Mouse (Mus musculus): ENCODE data around the gene Hist1h2ae. TPM values are rescaled to one million over a fixed set of nuclear protein-coding genes. Genes with fewer than 3 reads are reported as not detected.
"Not testable (repeated sequence)": the region's sequence is repeated elsewhere in the genome, so short reads cannot be mapped to it uniquely, and the experiment has no call there.

Hist1h2ae gene
- polyA plus RNA-seq, 1 experiment from 2014 or later: 33.5 TPM

GRCm38 (mm10) chr13:23534368-23535131 lies 36.5 kb downstream of the Hist1h2ae start:
- no peak for ATAC-seq (ENCODE audit: extremely low read depth, insufficient number of reproducible peaks, low FRiP score, low TSS enrichment)
- H3K9ac ChIP-seq: peak overlapping the region; percentile 84
- peak overlapping the region; percentile 99 for H3K27ac ChIP-seq (replicated peaks)
- H3K4me1 ChIP-seq: peaks cover 42% of the 10 kb centered on the region
- no peaks in the 10 kb centered on the region for H3K9me3 ChIP-seq
- H3K27me3 ChIP-seq (replicated peaks): no peaks in the 10 kb centered on the region
- peak overlapping the region; percentile 81 for H3K4me2 ChIP-seq
- H3K36me3 ChIP-seq: no peaks in the 10 kb centered on the region
- under 1% methylated on average over 15 of the region's 15 CpGs for WGBS
- H3K4me3 ChIP-seq: peak overlapping the region; percentile 70

DNA sequence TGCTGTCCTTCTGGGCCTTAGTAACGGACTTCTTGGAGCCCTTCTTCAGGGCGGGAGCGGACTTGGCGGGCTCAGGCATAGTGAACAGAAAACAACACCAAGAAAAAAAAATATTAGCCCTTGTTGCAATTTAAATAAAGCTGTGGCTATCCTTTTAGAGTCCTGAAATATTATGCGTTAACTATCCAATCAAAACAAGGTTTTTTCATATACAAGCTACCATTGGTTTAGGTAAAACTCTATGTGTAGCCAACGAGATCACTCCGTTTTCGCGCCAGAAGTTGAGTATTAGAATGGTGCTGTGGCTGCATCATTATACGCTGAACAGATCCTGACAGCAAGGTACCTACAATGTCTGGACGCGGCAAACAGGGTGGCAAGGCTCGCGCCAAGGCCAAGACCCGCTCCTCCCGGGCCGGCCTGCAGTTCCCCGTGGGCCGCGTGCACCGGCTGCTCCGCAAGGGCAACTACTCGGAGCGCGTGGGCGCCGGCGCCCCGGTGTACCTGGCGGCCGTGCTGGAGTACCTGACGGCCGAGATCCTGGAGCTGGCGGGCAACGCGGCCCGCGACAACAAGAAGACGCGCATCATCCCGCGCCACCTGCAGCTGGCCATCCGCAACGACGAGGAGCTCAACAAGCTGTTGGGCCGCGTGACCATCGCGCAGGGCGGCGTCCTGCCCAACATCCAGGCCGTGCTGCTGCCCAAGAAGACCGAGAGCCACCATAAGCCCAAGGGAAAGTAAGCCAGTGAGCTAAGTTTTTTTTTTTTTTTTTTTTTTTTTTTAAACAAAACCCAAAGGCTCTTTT lies 37.3 kb downstream of the Hist1h2ae start, which contains the start of gene Hist1h2af:
TSS of gene Hist1h2af (plus strand) at position 347 of the 808 bp plus-strand sequence.
- peaks cover 47% of the 10 kb centered on the region for H3K4me1 ChIP-seq
- H3K27ac ChIP-seq (replicated peaks): peak within 1 kb of the TSS; percentile 99
- peak within 1 kb of the TSS; percentile 70 for H3K4me3 ChIP-seq
- 1% methylated on average over 29 of the region's 53 CpGs for WGBS
- H3K36me3 ChIP-seq; H3K27me3 ChIP-seq (replicated peaks); H3K9me3 ChIP-seq; ATAC-seq (ENCODE audit: extremely low read depth, insufficient number of reproducible peaks, low FRiP score, low TSS enrichment): not testable (repeated sequence)
- peak within 1 kb of the TSS; percentile 81 for H3K4me2 ChIP-seq
- peak within 1 kb of the TSS; percentile 84 for H3K9ac ChIP-seq

DNA sequence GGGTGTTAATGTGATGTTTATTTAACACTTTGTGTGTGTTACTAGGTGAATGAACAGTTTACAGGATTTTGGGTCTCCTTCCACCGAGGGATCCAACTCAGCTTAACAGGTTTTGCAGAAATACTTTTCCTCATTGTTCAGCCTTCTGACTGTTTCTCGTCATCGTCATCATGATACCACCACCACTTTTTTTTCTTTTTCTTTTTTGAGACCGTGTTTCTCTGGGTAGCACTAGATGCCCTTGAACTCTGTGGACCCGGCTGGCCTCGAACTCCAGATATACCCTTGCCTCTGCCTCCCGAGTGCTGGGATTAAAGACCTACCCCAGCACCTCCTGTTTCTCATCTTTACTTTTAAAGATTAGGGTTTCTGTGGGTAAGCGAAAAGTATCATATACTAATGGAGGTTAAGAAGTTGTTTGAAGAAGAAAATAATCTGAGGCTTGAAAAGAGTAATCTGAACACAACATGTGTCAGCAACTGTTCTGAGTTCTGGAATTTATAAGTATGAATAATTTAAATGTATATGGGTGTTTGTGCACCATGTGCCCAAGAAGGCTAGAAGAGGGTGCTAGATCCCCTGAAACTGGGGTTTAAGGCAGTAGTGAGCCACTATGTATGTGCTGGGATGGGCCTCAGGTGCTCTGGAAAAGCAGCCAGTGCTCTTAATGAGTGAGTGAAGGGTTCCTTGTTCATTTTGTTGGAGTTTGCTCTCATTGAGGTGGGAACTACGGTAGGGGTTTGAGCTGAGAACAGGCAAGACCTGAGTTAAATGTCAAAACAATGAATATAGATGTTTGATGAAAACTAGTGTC lies 38.6 kb downstream of the Hist1h2ae start:
- peaks cover 49% of the 10 kb centered on the region for H3K4me1 ChIP-seq
- H3K27ac ChIP-seq (replicated peaks): peak overlapping the region; percentile 99
- H3K4me3 ChIP-seq: peak overlapping the region; percentile 70
- H3K36me3 ChIP-seq: no peaks in the 10 kb centered on the region
- no peaks in the 10 kb centered on the region for H3K9me3 ChIP-seq
- peak overlapping the region; percentile 92 for H3K9ac ChIP-seq
- H3K27me3 ChIP-seq (replicated peaks): no peaks in the 10 kb centered on the region
- H3K4me2 ChIP-seq: peak overlapping the region; percentile 81
- 25% methylated on average over 9 of the region's 9 CpGs for WGBS
- no peak for ATAC-seq (ENCODE audit: extremely low read depth, insufficient number of reproducible peaks, low FRiP score, low TSS enrichment)

DNA sequence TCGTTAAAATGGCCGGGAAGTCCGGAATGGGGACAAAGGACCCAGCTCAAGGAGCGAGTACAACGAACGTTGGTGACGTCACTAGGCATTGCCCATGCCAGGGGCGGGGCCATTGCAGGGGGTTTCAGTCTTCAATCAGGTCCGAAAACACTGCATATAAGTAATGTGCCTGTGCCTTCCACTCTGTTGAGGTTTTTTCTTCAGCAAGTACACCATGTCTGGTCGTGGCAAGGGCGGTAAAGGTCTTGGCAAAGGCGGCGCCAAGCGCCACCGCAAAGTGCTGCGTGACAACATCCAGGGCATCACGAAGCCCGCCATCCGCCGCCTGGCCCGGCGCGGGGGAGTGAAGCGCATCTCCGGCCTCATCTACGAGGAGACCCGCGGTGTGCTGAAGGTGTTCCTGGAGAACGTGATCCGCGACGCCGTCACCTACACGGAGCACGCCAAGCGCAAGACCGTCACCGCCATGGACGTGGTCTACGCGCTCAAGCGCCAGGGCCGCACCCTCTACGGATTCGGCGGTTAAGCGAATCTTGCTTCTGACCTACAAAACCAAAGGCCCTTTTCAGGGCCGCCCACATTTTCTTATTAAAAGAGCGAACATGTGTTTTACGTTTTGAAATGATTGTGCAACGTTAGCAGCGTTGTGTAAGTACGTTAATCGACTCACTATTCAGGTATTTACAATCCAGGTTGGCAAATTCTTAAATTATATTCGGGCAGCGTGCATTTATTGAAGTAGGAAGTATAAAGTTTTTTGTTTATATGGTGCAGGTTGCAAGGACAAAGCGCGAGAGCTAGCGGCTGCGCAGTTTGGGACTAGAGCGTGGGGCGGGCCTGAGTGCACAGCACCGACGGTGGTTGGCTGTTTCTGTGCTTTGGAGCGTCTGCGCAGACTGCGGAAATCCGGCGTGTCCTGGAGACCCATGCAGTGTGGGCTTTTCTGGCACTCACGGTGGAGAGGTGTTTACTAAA lies 39.8 kb downstream of the Hist1h2ae start, which contains the start of gene Hist1h4h:
TSS of gene Hist1h4h (plus strand) at position 150 of the 975 bp plus-strand sequence.
- Histone ChIP-seq H3K4me1 (peaks cover 45% of the 10 kb centered on the region), H3K4me3 (peak within 1 kb of the TSS; percentile 70), H3K36me3 (no peaks in the 10 kb centered on the region), H3K9me3 (no peaks in the 10 kb centered on the region), H3K27me3 (replicated peaks) (no peaks in the 10 kb centered on the region), H3K9ac (peak within 1 kb of the TSS; percentile 92), H3K4me2 (peak within 1 kb of the TSS; percentile 81), H3K27ac (replicated peaks) (peak within 1 kb of the TSS; percentile 99)
- under 1% methylated on average over 62 of the region's 70 CpGs for WGBS
- ATAC-seq (ENCODE audit: extremely low read depth, insufficient number of reproducible peaks, low FRiP score, low TSS enrichment): peak; percentile 77

DNA sequence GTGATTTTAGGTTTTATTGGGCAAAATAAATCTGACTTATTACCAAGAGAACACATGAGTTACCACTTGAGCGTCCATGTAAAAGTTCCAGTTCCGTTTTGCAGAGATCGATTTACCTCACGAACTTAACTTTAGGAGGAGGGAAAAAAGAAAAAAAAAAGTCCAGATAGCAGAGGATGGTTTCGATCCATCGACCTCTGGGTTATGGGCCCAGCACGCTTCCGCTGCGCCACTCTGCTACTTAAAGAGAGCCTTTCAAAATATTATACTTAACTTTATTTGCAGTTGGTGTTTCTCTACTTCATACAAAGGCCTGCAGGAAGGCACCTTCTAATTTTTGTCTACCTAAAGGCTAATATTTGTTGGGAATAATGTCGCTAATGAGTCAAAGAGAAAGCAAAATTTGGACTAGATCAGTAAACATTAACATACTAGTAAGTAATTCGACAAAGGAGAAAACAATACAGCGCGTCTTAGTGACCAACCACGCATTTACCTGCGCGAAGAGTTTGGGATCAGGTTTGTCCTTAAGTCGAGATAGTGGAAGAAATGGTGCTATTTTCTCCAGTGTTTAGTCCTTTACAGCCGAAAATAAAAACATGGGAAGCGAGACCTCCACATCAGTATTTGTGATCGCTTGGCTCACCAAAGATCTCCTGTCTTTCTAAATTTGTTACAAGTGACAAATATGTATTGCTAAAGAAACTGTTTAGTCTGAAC lies 40.7 kb downstream of the Hist1h2ae start:
- Histone ChIP-seq H3K27me3 (replicated peaks) (no peaks in the 10 kb centered on the region), H3K4me2 (peak overlapping the region; percentile 81), H3K27ac (replicated peaks) (peak overlapping the region; percentile 99), H3K4me1 (peaks cover 43% of the 10 kb centered on the region), H3K9me3 (no peaks in the 10 kb centered on the region), H3K9ac (peak overlapping the region; percentile 92), H3K4me3 (peak overlapping the region; percentile 70), H3K36me3 (no peaks in the 10 kb centered on the region)
- WGBS: under 1% methylated on average over 20 of the region's 20 CpGs
- ATAC-seq (ENCODE audit: extremely low read depth, insufficient number of reproducible peaks, low FRiP score, low TSS enrichment): no peak

- no peaks in the 10 kb centered on the region for H3K9me3 ChIP-seq
- peak overlapping the region; percentile 70 for H3K4me3 ChIP-seq
- H3K36me3 ChIP-seq: no peaks in the 10 kb centered on the region
- no peak for ATAC-seq (ENCODE audit: extremely low read depth, insufficient number of reproducible peaks, low FRiP score, low TSS enrichment)
- no peaks in the 10 kb centered on the region for H3K27me3 ChIP-seq (replicated peaks)
- peak overlapping the region; percentile 81 for H3K4me2 ChIP-seq
- H3K9ac ChIP-seq: peak overlapping the region; percentile 92
- H3K4me1 ChIP-seq: peaks cover 43% of the 10 kb centered on the region
- 12% methylated on average over 2 of the region's 2 CpGs for WGBS
- H3K27ac ChIP-seq (replicated peaks): peak overlapping the region; percentile 99
Measured at GRCm38 (mm10) chr13:23529480-23530165, 41.4 kb downstream of the Hist1h2ae start.

DNA sequence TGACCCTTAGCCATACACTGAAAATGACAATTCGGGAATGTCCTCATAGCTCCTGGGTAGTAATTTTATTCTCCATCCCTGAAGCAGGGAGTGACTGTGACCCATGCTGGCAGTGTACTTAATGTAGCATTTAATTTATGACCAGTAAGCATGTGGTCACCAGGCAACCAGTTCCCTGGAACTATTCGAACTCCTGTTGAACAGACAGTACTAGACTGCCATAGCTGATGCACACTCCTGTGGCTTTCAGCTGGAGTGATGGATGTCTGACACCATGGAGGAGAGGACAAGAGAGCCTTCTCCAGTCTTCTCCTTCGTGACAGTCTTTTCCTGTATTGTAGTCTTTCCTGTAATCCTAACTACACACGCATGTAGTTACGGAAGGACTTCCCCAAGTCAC lies 42.0 kb downstream of the Hist1h2ae start:
- no peak overlapping the region for H3K4me3 ChIP-seq
- H3K9me3 ChIP-seq: no peaks in the 10 kb centered on the region
- H3K4me1 ChIP-seq: peaks cover 38% of the 10 kb centered on the region
- H3K27ac ChIP-seq (replicated peaks): peak overlapping the region; percentile 99
- 84% methylated on average over 5 of the region's 5 CpGs for WGBS
- H3K36me3 ChIP-seq: no peaks in the 10 kb centered on the region
- H3K27me3 ChIP-seq (replicated peaks): no peaks in the 10 kb centered on the region
- peak overlapping the region; percentile 81 for H3K4me2 ChIP-seq
- no peak for ATAC-seq (ENCODE audit: extremely low read depth, insufficient number of reproducible peaks, low FRiP score, low TSS enrichment)
- H3K9ac ChIP-seq: peak overlapping the region; percentile 70

DNA sequence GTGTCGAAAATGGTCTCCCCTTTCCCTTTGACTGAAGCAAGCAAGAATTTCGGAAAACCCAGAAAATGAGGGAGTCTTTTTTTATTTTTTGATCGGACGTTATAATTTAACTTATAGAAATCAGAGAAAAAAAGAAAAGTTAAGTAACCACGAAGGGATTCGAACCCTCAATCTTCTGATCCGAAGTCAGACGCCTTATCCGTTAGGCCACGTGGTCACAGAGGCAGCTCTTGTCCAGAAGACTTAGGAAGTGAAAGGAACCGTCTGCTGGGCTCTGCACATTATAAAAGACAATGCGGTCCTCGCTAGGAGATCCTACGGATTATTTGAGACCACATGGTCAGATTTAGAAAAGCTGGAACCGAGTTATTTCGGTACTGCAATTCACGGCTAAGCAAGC lies 44.7 kb downstream of the Hist1h2ae start:
- Histone ChIP-seq H3K4me1 (peaks cover 26% of the 10 kb centered on the region), H3K27me3 (replicated peaks) (no peaks in the 10 kb centered on the region), H3K36me3 (no peaks in the 10 kb centered on the region), H3K27ac (replicated peaks) (peak overlapping the region; percentile 63; the same call in 1 of the 2 replicates), H3K9ac (peak overlapping the region; percentile 78), H3K4me3 (peak overlapping the region; percentile 56), H3K9me3 (no peaks in the 10 kb centered on the region), H3K4me2 (peak overlapping the region; percentile 71)
- under 1% methylated on average over 17 of the region's 17 CpGs for WGBS
- no peak for ATAC-seq (ENCODE audit: extremely low read depth, insufficient number of reproducible peaks, low FRiP score, low TSS enrichment)

DNA sequence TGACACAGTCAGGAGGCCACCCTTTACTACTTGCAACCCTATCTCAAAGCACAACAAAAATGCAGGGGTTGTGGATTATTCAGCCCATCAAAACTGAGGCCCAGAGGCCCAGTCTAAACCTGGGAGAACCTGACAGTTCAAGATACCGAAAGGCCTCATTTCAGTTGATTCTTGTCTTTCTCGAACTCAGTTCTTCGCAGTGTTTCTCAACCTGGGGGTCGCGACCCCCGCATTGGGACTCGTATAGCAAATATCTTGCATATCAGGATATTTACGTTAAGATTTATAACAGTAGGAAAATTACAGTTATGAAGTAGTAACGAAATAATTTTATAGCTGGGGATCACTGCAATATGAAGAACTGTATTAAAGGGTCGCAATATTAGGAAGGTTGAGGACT lies 45.1 kb downstream of the Hist1h2ae start:
- H3K9ac ChIP-seq: peak overlapping the region; percentile 78
- WGBS: 2% methylated on average over 10 of the region's 10 CpGs
- no peak for ATAC-seq (ENCODE audit: extremely low read depth, insufficient number of reproducible peaks, low FRiP score, low TSS enrichment)

More for the DNA sequence above, 45.1 kb downstream of the Hist1h2ae start:
- H3K9me3 ChIP-seq: no peaks in the 10 kb centered on the region
- H3K27ac ChIP-seq (replicated peaks): no peak overlapping the region
- peak overlapping the region; percentile 56 for H3K4me3 ChIP-seq
- peak overlapping the region; percentile 71 for H3K4me2 ChIP-seq
- H3K27me3 ChIP-seq (replicated peaks): no peaks in the 10 kb centered on the region
- H3K4me1 ChIP-seq: peaks cover 30% of the 10 kb centered on the region
- no peaks in the 10 kb centered on the region for H3K36me3 ChIP-seq

All from heart, embryonic 13.5 days (tissue).